Mouse (Mus musculus): Measurements from ENCODE around the gene Nfkbid.

Gene Nfkbid

GRCm38 (mm10) chr7:30421175-30421889, at the start of gene Nfkbid:
Nfkbid (plus strand) TSS chr7:30421732.
- DNase-seq (ENCODE audit: inconsistent age in 2 of 2, low spot score in 1 of 2) = peak; percentile 85 to 95

GRCm38 (mm10) chr7:30373501-30373962, 48.0 kb upstream of the Nfkbid start:
- DNase-seq (ENCODE audit: inconsistent age in 2 of 2, low spot score in 1 of 2) = peak; percentile 92 to 96

GRCm38 (mm10) chr7:30380061-30380460, 41.5 kb upstream of the Nfkbid start:
- DNase-seq (ENCODE audit: inconsistent age in 2 of 2, low spot score in 1 of 2) = no peak

GRCm38 (mm10) chr7:30384106-30384505, 37.4 kb upstream of the Nfkbid start:
- DNase-seq (ENCODE audit: inconsistent age in 2 of 2, low spot score in 1 of 2) = no peak

- DNase-seq (ENCODE audit: inconsistent age in 2 of 2, low spot score in 1 of 2) = peak in 1 of 2 experiments; percentile 64
These were observed 28.6 kb upstream of the Nfkbid start for GRCm38 (mm10) chr7:30392746-30393520.

GRCm38 (mm10) chr7:30393631-30394030, 27.9 kb upstream of the Nfkbid start:
- DNase-seq (ENCODE audit: inconsistent age in 2 of 2, low spot score in 1 of 2) = no peak

GRCm38 (mm10) chr7:30394379-30394778, 27.2 kb upstream of the Nfkbid start:
- DNase-seq (ENCODE audit: inconsistent age in 2 of 2, low spot score in 1 of 2) = peak; percentile 56 to 84

GRCm38 (mm10) chr7:30394871-30395270, 26.7 kb upstream of the Nfkbid start:
- DNase-seq (ENCODE audit: inconsistent age in 2 of 2, low spot score in 1 of 2) = peak in 1 of 2 experiments; percentile 64

- DNase-seq (ENCODE audit: inconsistent age in 2 of 2, low spot score in 1 of 2) = no peak
These were observed 21.9 kb upstream of the Nfkbid start for GRCm38 (mm10) chr7:30399671-30400070.

GRCm38 (mm10) chr7:30402343-30402742, 19.2 kb upstream of the Nfkbid start:
- DNase-seq (ENCODE audit: inconsistent age in 2 of 2, low spot score in 1 of 2) = no peak

- DNase-seq (ENCODE audit: inconsistent age in 2 of 2, low spot score in 1 of 2) = no peak
These were observed 12.9 kb upstream of the Nfkbid start for GRCm38 (mm10) chr7:30408639-30409038.

- no peak for DNase-seq (ENCODE audit: inconsistent age in 2 of 2, low spot score in 1 of 2)
These were observed 11.7 kb upstream of the Nfkbid start for GRCm38 (mm10) chr7:30409789-30410188.

GRCm38 (mm10) chr7:30411023-30411422, 10.5 kb upstream of the Nfkbid start:
- no peak for DNase-seq (ENCODE audit: inconsistent age in 2 of 2, low spot score in 1 of 2)

- peak in 1 of 2 experiments; percentile 38 for DNase-seq (ENCODE audit: inconsistent age in 2 of 2, low spot score in 1 of 2)
These were observed 8.8 kb upstream of the Nfkbid start for GRCm38 (mm10) chr7:30412735-30413147.

- DNase-seq (ENCODE audit: inconsistent age in 2 of 2, low spot score in 1 of 2) = peak in 1 of 2 experiments; percentile 47
These were observed 7.9 kb upstream of the Nfkbid start, which contains the start of gene Tyrobp for GRCm38 (mm10) chr7:30413596-30413995. Tyrobp (plus strand) TSS chr7:30413760.

GRCm38 (mm10) chr7:30417856-30418255, 3.7 kb upstream of the Nfkbid start:
- peak in 1 of 2 experiments; percentile 35 for DNase-seq (ENCODE audit: inconsistent age in 2 of 2, low spot score in 1 of 2)

- peak in 1 of 2 experiments; percentile 58 for DNase-seq (ENCODE audit: inconsistent age in 2 of 2, low spot score in 1 of 2)
These were observed 1.7 kb upstream of the Nfkbid start, which contains the start of gene Hcst for GRCm38 (mm10) chr7:30419561-30420499. Hcst (minus strand) TSS chr7:30419854.

- no peak for DNase-seq (ENCODE audit: inconsistent age in 2 of 2, low spot score in 1 of 2)
These were observed 859 bp upstream of the Nfkbid start for GRCm38 (mm10) chr7:30420673-30421072.

GRCm38 (mm10) chr7:30421890-30422435, 431 bp downstream of the Nfkbid start:
- peak; percentile 91 to 96 for DNase-seq (ENCODE audit: inconsistent age in 2 of 2, low spot score in 1 of 2)

GRCm38 (mm10) chr7:30422560-30422959, 1.0 kb downstream of the Nfkbid start:
- DNase-seq (ENCODE audit: inconsistent age in 2 of 2, low spot score in 1 of 2) = no peak

All from adrenal gland, adult (tissue).